ENCODE assay signal across 7 mouse cellular contexts in the genomic region with DNA sequence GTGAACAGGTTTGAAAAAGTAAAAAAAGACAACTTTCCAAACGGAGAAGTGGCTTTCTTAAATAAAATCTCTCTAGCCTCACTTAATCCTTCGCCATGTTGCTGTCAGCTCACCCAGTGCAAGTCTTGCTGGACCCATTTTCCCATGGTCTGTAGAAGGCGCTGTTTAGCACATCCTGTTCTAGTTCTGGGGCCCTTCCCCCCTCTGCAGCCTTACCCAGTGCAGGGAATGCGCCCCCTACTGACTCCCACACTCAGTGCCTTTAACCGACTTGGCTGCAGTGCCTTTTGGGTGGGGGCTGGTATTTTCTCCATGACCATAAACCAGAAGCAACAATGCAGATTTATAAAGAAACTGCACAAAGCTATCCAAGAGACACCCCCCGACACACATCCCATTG. TPM values are rescaled to one million over a fixed set of nuclear protein-coding genes. Genes with fewer than 3 reads are reported as not detected.
A peak's percentile ranks its signal among the peaks of the same experiment; 100 is the strongest.
DNase-seq lines count a peak whose midpoint lies in the region; ATAC-seq lines count a peak whose summit lies in the region.

No protein-coding gene starts in this region.

- peaks cover 21% of the 10 kb centered on the region for H3K4me1 ChIP-seq in embryonic facial prominence, embryonic 12.5 days
- peaks cover 5% of the 10 kb centered on the region for H3K4me1 ChIP-seq in limb, embryonic 11.5 days (ENCODE audit: control insufficient read depth, insufficient read depth, low read length)
- H3K4me1 ChIP-seq in midbrain, embryonic 14.5 days (ENCODE audit: control insufficient read depth, insufficient read depth, low read length) = peaks cover 35% of the 10 kb centered on the region

- peak overlapping the region; percentile 99 for H3K4me3 ChIP-seq in embryonic facial prominence, embryonic 12.5 days
- H3K4me3 ChIP-seq in limb, embryonic 11.5 days (ENCODE audit: low read depth, low read length) = peak overlapping the region; percentile 100
- peak overlapping the region; percentile 96 for H3K4me3 ChIP-seq in midbrain, embryonic 14.5 days (replicated peaks; ENCODE audit: low read depth, low read length)

- H3K4me2 ChIP-seq in embryonic facial prominence, embryonic 12.5 days (replicated peaks) = peak overlapping the region; percentile 88
- H3K4me2 ChIP-seq in limb, embryonic 11.5 days (ENCODE audit: low read depth, severe bottlenecking) = peak overlapping the region; percentile 77
- peak overlapping the region; percentile 85 for H3K4me2 ChIP-seq in midbrain, embryonic 14.5 days (ENCODE audit: low read length)

- peaks cover 35% of the 10 kb centered on the region for H3K36me3 ChIP-seq in embryonic facial prominence, embryonic 12.5 days
- H3K36me3 ChIP-seq in limb, embryonic 11.5 days (ENCODE audit: control insufficient read depth, insufficient read depth, low read length) = peaks cover 13% of the 10 kb centered on the region
- peaks cover 34% of the 10 kb centered on the region for H3K36me3 ChIP-seq in midbrain, embryonic 14.5 days (ENCODE audit: control insufficient read depth, insufficient read depth, low read length)

- peak overlapping the region; percentile 100 for H3K9ac ChIP-seq in embryonic facial prominence, embryonic 12.5 days
- peak overlapping the region; percentile 100 for H3K9ac ChIP-seq in limb, embryonic 11.5 days (ENCODE audit: low read length)
- peak overlapping the region; percentile 100 for H3K9ac ChIP-seq in midbrain, embryonic 14.5 days (replicated peaks; ENCODE audit: low read length)

- no peaks in the 10 kb centered on the region for H3K27me3 ChIP-seq in embryonic facial prominence, embryonic 12.5 days
- no peaks in the 10 kb centered on the region for H3K27me3 ChIP-seq in limb, embryonic 11.5 days (ENCODE audit: control insufficient read depth, insufficient read depth, low read length)
- H3K27me3 ChIP-seq in midbrain, embryonic 14.5 days (ENCODE audit: control insufficient read depth, insufficient read depth, low read length) = no peaks in the 10 kb centered on the region

- peak overlapping the region; percentile 99 for H3K27ac ChIP-seq in embryonic facial prominence, embryonic 12.5 days
- peak overlapping the region; percentile 100 for H3K27ac ChIP-seq in limb, embryonic 11.5 days (replicated peaks; ENCODE audit: low read depth, low read length)
- H3K27ac ChIP-seq in midbrain, embryonic 14.5 days (replicated peaks; ENCODE audit: low read depth, low read length) = peak overlapping the region; percentile 100

- H3K9me3 ChIP-seq in embryonic facial prominence, embryonic 12.5 days = no peaks in the 10 kb centered on the region
- H3K9me3 ChIP-seq in limb, embryonic 11.5 days (ENCODE audit: control insufficient read depth, low read length) = no peaks in the 10 kb centered on the region
- no peaks in the 10 kb centered on the region for H3K9me3 ChIP-seq in midbrain, embryonic 14.5 days (ENCODE audit: control insufficient read depth, low read length)

- ATAC-seq in embryonic facial prominence, embryonic 12.5 days (ENCODE audit: insufficient number of reproducible peaks, insufficient read depth, low FRiP score, low TSS enrichment) = no peak
- no peak for ATAC-seq in limb, embryonic 11.5 days (ENCODE audit: insufficient number of reproducible peaks, low FRiP score, low TSS enrichment, low read depth)
- ATAC-seq in midbrain, embryonic 14.5 days (ENCODE audit: low FRiP score, low TSS enrichment) = no peak

- peak; percentile 87 for DNase-seq in adrenal gland, postnatal 25 days
- DNase-seq in heart, adult 11 months = peak; percentile 98
- DNase-seq in kidney, adult 18-20 months = peak; percentile 86
- DNase-seq in limb, embryonic 11.5 days (ENCODE audit: low spot score) = peak; percentile 94
- DNase-seq in midbrain, embryonic 14.5 days = peak; percentile 94
- DNase-seq in spleen, adult 18-20 months = peak; percentile 74 to 85

- 6% methylated on average over 6 of the region's 6 CpGs for WGBS in embryonic facial prominence, embryonic 12.5 days
- 6% methylated on average over 6 of the region's 6 CpGs for WGBS in limb, embryonic 11.5 days
- 4% methylated on average over 6 of the region's 6 CpGs for WGBS in midbrain, embryonic 14.5 days

RNA-seq across cellular contexts. Expression of a gene that starts 1.6 kb away (rescaled TPM):
- total RNA-seq in adrenal gland, postnatal 25 days (2021) = 61.3 and 81.5 TPM in 2 replicates
- 10.9 and 20.4 TPM in 2 replicates for polyA plus RNA-seq in embryonic facial prominence, embryonic 12.5 days (2016; fragmentation: Nextera tagmentation; extraction: Ambion mirVana)
- 12.2 and 19.8 TPM in 2 replicates for polyA plus RNA-seq in limb, embryonic 11.5 days (2014; fragmentation: Nextera tagmentation; extraction: Ambion mirVana)
- 4.5 and 5.8 TPM in 2 replicates for polyA plus RNA-seq in midbrain, embryonic 14.5 days (2014; fragmentation: Nextera tagmentation; extraction: Ambion mirVana)

RNA-seq across cellular contexts. Expression of a gene that starts 24.9 kb away (rescaled TPM):
- 27.1 and 34.8 TPM in 2 replicates for total RNA-seq in adrenal gland, postnatal 25 days (2021)
- 23.1 and 26.5 TPM in 2 replicates for polyA plus RNA-seq in embryonic facial prominence, embryonic 12.5 days (2016; fragmentation: Nextera tagmentation; extraction: Ambion mirVana)
- 27.8 and 28.5 TPM in 2 replicates for polyA plus RNA-seq in limb, embryonic 11.5 days (2014; fragmentation: Nextera tagmentation; extraction: Ambion mirVana)
- 35.8 and 35.9 TPM in 2 replicates for polyA plus RNA-seq in midbrain, embryonic 14.5 days (2014; fragmentation: Nextera tagmentation; extraction: Ambion mirVana)

RNA-seq across cellular contexts. Expression of a gene that starts 25.1 kb away (rescaled TPM):
- 95.1 and 156 TPM in 2 replicates for total RNA-seq in adrenal gland, postnatal 25 days (2021)
- polyA plus RNA-seq in embryonic facial prominence, embryonic 12.5 days (2016; fragmentation: Nextera tagmentation; extraction: Ambion mirVana) = 87.3 and 93.1 TPM in 2 replicates
- polyA plus RNA-seq in limb, embryonic 11.5 days (2014; fragmentation: Nextera tagmentation; extraction: Ambion mirVana) = 51.3 and 54.7 TPM in 2 replicates
- 61.1 and 75.4 TPM in 2 replicates for polyA plus RNA-seq in midbrain, embryonic 14.5 days (2014; fragmentation: Nextera tagmentation; extraction: Ambion mirVana)

RNA-seq across cellular contexts. Expression of a gene that starts 25.2 kb away (rescaled TPM):
- 13.8 and 16.0 TPM in 2 replicates for total RNA-seq in adrenal gland, postnatal 25 days (2021)
- 12.7 and 13.5 TPM in 2 replicates for polyA plus RNA-seq in embryonic facial prominence, embryonic 12.5 days (2016; fragmentation: Nextera tagmentation; extraction: Ambion mirVana)
- polyA plus RNA-seq in limb, embryonic 11.5 days (2014; fragmentation: Nextera tagmentation; extraction: Ambion mirVana) = 7.0 and 8.9 TPM in 2 replicates
- 10.3 and 10.8 TPM in 2 replicates for polyA plus RNA-seq in midbrain, embryonic 14.5 days (2014; fragmentation: Nextera tagmentation; extraction: Ambion mirVana)
